Mouse (Mus musculus) midbrain, embryonic 12.5 days (tissue): Measurements from ENCODE around the gene Sema4d. TPM values are rescaled to one million over a fixed set of nuclear protein-coding genes. Genes with fewer than 3 reads are reported as not detected.

Source experiments
- ATAC-seq: fragments of 200-750 bp; cut with Nextera tagmentation; 2 replicates; pipeline ENCODE4 v1.8.0; 2017; ENCODE audit warnings: low read depth, moderate TSS enrichment, moderate library complexity; ENCODE audit not compliant: low FRiP score
- H3K27ac ChIP-seq: fragments of 300-500 bp; sonication (generic); replicated peaks from 2 replicates; pipeline ENCODE4 v1.5.1; 2016; ENCODE audit warnings: mild to moderate bottlenecking
- H3K27me3 ChIP-seq: fragments of 300-500 bp; sonication (generic); 2 replicates; pipeline ENCODE4 v1.6.1; 2016; ENCODE audit warnings: mild to moderate bottlenecking
- H3K36me3 ChIP-seq: fragments of 300-500 bp; sonication (generic); 2 replicates; pipeline ENCODE4 v1.6.1; 2016
- H3K4me1 ChIP-seq: fragments of 300-500 bp; sonication (generic); 2 replicates; pipeline ENCODE4 v1.6.1; 2016
- H3K4me2 ChIP-seq: fragments of 300-500 bp; sonication (generic); replicated peaks from 2 replicates; pipeline ENCODE4 v1.6.1; 2016; ENCODE audit warnings: mild to moderate bottlenecking, moderate library complexity
- H3K4me3 ChIP-seq: fragments of 300-500 bp; sonication (generic); 2 replicates; pipeline ENCODE4 v1.5.1; 2016; ENCODE audit warnings: mild to moderate bottlenecking
- H3K9ac ChIP-seq: fragments of 300-500 bp; sonication (generic); replicated peaks from 2 replicates; pipeline ENCODE4 v1.6.1; 2016; ENCODE audit warnings: mild to moderate bottlenecking, moderate library complexity
- H3K9me3 ChIP-seq: fragments of 300-500 bp; sonication (generic); 2 replicates; pipeline ENCODE4 v1.6.1; 2016; ENCODE audit warnings: mild to moderate bottlenecking
- WGBS: fragments of 180-500 bp; shearing (Covaris S2); methylation state at CpG from one replicate; pipeline ENCODE4 v1.1.7; 2016; 5-methylcytosine and 5-hydroxymethylcytosine counted together
- polyA plus RNA-seq: library from polyadenylated mRNA; unstranded; fragments of >200 nt; fragmentation: Nextera tagmentation; extraction: Ambion mirVana; gene quantifications from 2 replicates; pipeline ENCODE4 v1.2.1, GENCODE M21; 2016

Sema4d gene
- polyA plus RNA-seq, 1 experiment from 2014 or later, result 4.9 TPM

DNA sequence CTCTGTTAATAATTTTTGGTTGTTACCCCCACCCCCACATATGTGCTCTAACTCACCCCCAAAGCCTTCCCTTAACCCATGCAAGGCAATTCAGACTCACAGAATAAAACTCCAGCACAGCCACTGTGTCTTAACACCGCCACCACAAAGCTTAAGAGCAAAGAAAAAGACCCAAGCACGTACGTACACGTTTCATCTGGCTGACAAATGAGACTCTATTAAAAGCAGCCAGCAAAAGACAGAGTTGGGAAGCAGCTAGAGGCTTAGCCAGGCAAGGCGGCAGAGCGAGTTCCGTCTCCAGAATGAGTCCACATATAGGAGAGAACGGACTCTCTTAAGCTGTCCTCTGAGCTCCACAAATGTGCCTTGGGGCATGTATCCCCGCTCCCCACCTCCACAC, 37.5 kb downstream of the Sema4d start:
- Histone ChIP-seq H3K4me1 (peaks cover 33% of the 10 kb centered on the region), H3K4me3 (no peak overlapping the region), H3K9ac (no peak overlapping the region), H3K27me3 (no peaks in the 10 kb centered on the region; the same call in 1 of the 2 replicates), H3K27ac (no peak overlapping the region), H3K36me3 (no peaks in the 10 kb centered on the region), H3K4me2 (no peak overlapping the region), H3K9me3 (no peaks in the 10 kb centered on the region)
- ATAC-seq, result no peak
- WGBS, result 75% methylated on average over 9 of the region's 9 CpGs

DNA sequence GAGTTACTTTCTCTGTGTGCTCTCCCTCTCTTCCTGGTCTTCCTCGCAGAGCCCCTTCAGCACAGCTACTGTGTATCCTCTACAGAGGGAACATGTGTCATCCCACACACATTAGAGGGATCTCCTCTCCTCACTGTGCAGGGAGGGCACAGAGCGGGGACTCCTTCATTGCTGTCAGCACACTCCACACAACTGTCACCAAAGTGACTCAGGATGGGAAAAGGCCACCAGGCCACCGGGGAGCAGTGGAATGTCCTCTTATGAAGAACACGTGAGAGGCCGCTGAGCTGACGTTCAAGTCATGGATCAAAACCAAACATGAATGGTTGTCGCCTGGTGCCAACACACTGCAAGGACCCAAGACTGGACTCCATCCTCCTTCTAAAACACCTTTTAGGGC, 38.0 kb downstream of the Sema4d start:
- no peak overlapping the region for H3K27ac ChIP-seq
- H3K9ac ChIP-seq, result no peak overlapping the region
- peaks cover 29% of the 10 kb centered on the region for H3K4me1 ChIP-seq
- WGBS, result 89% methylated on average over 7 of the region's 7 CpGs
- H3K4me2 ChIP-seq, result no peak overlapping the region
- no peak overlapping the region for H3K4me3 ChIP-seq
- ATAC-seq, result no peak
- H3K27me3 ChIP-seq, result no peaks in the 10 kb centered on the region; the same call in 1 of the 2 replicates
- no peaks in the 10 kb centered on the region for H3K9me3 ChIP-seq
- H3K36me3 ChIP-seq, result no peaks in the 10 kb centered on the region

DNA sequence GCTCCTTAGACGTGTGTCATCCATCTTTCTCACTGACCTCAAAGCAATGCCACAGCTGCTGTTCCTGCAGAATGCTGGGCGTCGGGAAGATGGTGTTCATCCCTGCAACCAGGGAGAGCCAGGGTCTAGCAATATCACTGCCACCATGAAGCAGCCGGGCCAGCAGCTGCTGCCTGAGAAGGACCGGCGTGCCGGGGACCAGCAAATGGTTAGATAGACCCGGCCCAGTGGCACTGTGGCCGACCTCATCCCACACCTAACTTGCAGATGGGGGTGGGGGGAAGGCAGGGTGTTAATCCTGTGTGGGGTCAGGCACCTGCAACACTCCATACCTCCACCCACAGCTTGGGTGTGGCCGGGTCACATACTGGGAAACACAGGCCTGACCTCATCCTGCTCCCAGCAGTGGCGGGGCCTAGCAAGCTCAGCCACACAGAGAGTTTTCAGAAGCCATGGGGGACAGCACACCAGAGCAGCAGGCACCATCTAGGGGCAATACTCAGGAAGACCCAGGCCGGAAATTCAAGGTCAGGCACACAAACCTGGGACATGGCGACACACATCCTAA, 38.9 kb downstream of the Sema4d start:
- no peaks in the 10 kb centered on the region for H3K36me3 ChIP-seq
- no peak overlapping the region for H3K27ac ChIP-seq
- no peak overlapping the region for H3K4me2 ChIP-seq
- no peak overlapping the region for H3K9ac ChIP-seq
- no peaks in the 10 kb centered on the region; the same call in 1 of the 2 replicates for H3K27me3 ChIP-seq
- no peak overlapping the region for H3K4me3 ChIP-seq
- H3K9me3 ChIP-seq, result no peaks in the 10 kb centered on the region
- peaks cover 29% of the 10 kb centered on the region for H3K4me1 ChIP-seq
- ATAC-seq, result no peak
- 75% methylated on average over 13 of the region's 13 CpGs for WGBS

DNA sequence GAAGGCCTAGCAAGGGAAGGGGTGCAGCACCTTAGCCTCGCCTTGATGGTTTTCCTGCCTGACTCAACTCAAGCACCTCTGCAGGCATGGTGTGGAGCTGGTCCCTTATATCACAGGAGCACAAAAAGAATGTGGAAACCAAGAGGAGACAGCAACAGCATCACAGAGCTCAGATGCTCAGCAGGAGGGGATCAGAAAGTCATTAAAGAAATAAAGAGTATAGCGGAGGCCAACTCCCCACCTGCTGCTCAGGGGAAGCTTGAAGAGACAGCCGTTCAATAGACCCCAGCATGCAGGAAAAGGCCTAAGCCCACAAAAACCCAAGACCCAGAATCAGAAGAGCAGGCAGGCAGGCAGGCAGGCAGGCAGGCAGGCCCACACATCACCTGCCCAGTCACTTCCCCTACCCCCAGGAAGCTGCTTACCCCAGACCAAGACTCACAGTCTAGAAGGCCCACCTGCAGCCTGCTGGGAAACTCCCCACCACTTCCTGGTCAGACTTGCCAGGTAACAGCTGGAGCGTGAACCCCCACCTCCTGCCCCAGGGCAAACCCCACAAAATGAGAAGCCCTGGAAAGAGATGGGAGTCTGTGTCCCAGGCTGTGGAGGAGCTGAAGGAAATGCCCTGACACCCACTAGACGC, 39.6 kb downstream of the Sema4d start:
- peak overlapping the region; percentile 39; the same call in 1 of the 2 replicates for H3K27ac ChIP-seq
- H3K27me3 ChIP-seq, result no peaks in the 10 kb centered on the region; the same call in 1 of the 2 replicates
- no peak overlapping the region for H3K4me3 ChIP-seq
- 0 out of 2 replicates have a peak overlapping the region, but pooled peaks have one; percentile 9 for H3K4me2 ChIP-seq
- ATAC-seq, result no peak
- H3K9me3 ChIP-seq, result no peaks in the 10 kb centered on the region
- 34% methylated on average over 5 of the region's 5 CpGs for WGBS
- no peaks in the 10 kb centered on the region for H3K36me3 ChIP-seq
- H3K4me1 ChIP-seq, result peaks cover 29% of the 10 kb centered on the region
- H3K9ac ChIP-seq, result no peak overlapping the region

DNA sequence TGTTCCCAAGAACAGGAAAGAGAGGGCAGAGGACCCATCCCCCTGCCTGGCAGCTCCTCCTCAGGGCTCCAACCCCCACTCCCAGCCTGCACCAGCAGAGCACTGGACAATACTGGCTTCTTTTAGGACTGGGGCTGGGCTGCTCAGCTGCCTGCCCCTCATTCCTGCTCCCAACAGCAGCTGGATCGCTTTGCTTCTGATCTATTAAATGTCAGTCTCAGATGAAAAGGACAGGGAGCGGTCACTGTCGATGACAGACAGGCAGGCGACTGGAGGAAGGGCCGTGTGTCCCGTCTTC, 40.4 kb downstream of the Sema4d start:
- H3K4me2 ChIP-seq, result 0 out of 2 replicates have a peak overlapping the region, but pooled peaks have one; percentile 9
- H3K9ac ChIP-seq, result no peak overlapping the region
- peaks cover 33% of the 10 kb centered on the region for H3K4me1 ChIP-seq
- WGBS, result 5% methylated on average over 6 of the region's 6 CpGs
- no peaks in the 10 kb centered on the region for H3K36me3 ChIP-seq
- ATAC-seq, result peak; percentile 53; the same call in 1 of the 2 replicates
- no peaks in the 10 kb centered on the region for H3K9me3 ChIP-seq
- H3K27ac ChIP-seq, result peak overlapping the region; percentile 39
- H3K4me3 ChIP-seq, result no peak overlapping the region
- H3K27me3 ChIP-seq, result no peaks in the 10 kb centered on the region; the same call in 1 of the 2 replicates

DNA sequence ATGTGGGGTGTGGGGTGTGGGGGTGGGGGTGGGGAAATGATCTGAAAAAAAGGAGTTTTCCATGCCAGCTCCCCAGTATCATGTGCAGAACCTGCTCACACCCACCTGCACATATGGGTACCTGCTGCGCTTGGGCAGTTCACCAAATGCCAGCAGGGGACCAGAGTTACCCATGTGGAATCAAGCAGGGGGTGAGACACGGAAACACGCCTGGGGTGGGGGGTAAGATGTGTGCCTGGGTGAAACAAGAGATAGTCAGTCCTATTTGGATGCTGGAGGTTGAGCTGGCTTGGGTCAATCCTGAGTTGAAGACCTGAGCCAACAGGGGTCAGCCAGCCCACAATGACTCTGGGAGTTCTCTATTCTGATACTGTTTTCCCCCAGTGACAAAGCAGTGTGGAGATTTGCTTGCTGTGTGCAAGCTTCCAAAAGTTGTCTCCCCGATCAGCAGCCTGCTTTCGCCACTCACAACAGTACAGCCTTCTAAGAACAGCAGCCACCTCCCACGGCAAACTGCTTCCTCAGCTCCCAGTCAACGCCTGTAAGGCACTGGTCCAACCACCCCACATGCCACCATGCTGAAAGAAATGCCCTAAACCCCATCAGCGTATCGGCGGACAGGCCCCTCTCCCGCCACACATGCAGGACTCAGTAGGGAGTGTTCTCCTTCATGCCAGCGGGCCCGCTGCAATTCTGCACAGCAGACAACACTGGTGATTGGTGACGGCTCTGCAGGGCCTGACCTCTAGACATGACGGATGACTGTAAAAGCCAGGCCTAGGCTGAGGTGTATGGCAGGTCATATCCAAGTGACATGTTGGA, 41.0 kb downstream of the Sema4d start:
- Histone ChIP-seq H3K27ac (peak overlapping the region; percentile 39; the same call in 1 of the 2 replicates), H3K9ac (no peak overlapping the region), H3K4me3 (no peak overlapping the region), H3K4me1 (peaks cover 35% of the 10 kb centered on the region), H3K9me3 (no peaks in the 10 kb centered on the region), H3K36me3 (no peaks in the 10 kb centered on the region), H3K27me3 (no peaks in the 10 kb centered on the region; the same call in 1 of the 2 replicates), H3K4me2 (no peak overlapping the region)
- 51% methylated on average over 15 of the region's 15 CpGs for WGBS
- ATAC-seq, result peak; percentile 25; the same call in 1 of the 2 replicates

DNA sequence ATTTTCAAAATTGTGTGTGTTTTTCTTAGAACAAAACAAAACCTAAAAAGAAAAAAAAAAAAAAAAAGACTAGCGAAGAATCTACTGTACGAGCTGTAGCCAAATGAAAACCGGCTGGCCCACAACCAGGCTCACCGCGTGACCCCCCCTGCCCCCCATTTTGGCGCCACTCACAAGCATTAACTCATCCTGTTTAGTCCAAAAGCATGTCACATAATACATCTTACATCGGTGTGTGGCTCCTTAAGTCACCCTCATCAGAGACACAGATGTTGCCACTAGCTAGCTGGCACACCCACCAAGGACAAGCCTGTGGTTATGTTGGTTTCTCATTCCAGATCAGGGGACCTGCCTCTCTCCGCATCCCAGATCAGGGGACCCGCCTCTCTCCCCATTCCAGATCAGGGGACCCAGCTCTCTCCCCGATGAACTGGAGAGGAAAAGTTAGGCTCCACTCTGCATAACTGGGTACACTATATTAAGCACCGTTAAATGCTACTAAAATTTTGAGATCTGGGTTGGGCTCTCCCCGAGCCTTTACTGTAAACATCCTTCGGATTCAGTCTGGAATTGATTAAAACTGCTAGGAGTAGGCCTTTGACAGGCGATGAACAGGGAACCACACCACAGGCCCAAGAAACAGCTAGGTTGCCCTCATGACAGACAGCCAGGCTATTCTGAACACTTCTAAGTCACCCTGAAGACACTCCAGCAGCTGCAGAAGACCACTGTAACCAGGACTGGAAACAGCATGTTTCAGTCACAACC, 43.8 kb downstream of the Sema4d start:
- Histone ChIP-seq H3K9ac (no peak overlapping the region), H3K4me1 (peaks cover 33% of the 10 kb centered on the region), H3K27ac (no peak overlapping the region), H3K9me3 (no peaks in the 10 kb centered on the region), H3K36me3 (no peaks in the 10 kb centered on the region), H3K27me3 (no peaks in the 10 kb centered on the region; the same call in 1 of the 2 replicates), H3K4me2 (no peak overlapping the region), H3K4me3 (no peak overlapping the region)
- WGBS, result 87% methylated on average over 14 of the region's 14 CpGs
- no peak for ATAC-seq

DNA sequence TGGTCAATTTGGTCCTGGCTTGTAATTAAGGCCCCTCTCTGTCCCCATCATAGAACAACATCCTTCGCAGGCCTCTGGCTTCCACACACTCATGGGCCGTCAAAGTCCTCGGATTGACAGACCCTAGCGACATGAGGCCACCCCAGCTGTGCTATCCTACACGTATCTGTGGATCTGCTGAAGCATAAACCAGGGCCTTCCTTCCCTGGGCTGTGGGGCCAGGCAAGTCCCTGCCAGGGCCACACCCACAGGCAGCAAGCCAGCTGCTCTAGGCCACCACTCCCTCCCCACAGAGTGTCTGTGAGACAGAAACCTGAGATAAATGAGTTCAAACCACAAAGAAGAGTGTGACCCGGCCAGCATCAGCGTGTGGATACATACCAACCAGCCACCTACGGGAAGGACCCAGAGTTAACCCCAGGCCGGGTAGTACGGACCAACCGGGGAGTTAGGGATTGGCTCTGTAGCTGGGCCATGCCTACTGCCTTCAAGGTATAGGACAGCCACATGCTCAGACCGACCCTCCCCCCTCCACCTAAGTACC, 45.5 kb downstream of the Sema4d start:
- WGBS, result 81% methylated on average over 12 of the region's 12 CpGs
- no peak overlapping the region for H3K27ac ChIP-seq
- H3K4me2 ChIP-seq, result no peak overlapping the region
- no peak for ATAC-seq
- H3K36me3 ChIP-seq, result no peaks in the 10 kb centered on the region
- no peaks in the 10 kb centered on the region for H3K9me3 ChIP-seq
- no peak overlapping the region for H3K9ac ChIP-seq
- no peak overlapping the region for H3K4me3 ChIP-seq
- peaks cover 20% of the 10 kb centered on the region for H3K4me1 ChIP-seq
- H3K27me3 ChIP-seq, result no peaks in the 10 kb centered on the region; the same call in 1 of the 2 replicates

DNA sequence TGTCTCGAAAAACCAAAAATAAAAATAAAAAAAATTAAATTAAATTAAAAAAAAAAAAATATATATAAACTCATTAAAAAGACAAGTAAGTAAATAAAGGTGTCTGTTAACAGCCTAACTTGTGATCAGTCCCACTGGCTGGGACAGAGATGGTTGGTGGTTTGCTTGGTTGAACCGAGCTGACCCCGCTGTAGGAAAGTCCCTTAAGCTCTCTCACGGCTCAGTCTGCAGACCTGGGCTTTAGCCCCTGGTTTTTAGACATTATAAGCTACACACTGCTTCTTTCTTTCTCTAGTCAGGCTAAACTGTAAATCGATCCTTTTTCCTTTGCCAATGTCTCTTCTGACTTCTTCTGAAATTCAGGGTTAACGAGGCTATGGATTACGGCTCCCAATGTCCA, 46.5 kb downstream of the Sema4d start:
- Histone ChIP-seq H3K9me3 (no peaks in the 10 kb centered on the region), H3K27ac (no peak overlapping the region), H3K27me3 (no peaks in the 10 kb centered on the region), H3K4me3 (no peak overlapping the region), H3K4me2 (no peak overlapping the region), H3K9ac (no peak overlapping the region), H3K36me3 (no peaks in the 10 kb centered on the region), H3K4me1 (peaks cover 11% of the 10 kb centered on the region; the same call in 1 of the 2 replicates)
- 81% methylated on average over 7 of the region's 7 CpGs for WGBS
- ATAC-seq, result no peak

DNA sequence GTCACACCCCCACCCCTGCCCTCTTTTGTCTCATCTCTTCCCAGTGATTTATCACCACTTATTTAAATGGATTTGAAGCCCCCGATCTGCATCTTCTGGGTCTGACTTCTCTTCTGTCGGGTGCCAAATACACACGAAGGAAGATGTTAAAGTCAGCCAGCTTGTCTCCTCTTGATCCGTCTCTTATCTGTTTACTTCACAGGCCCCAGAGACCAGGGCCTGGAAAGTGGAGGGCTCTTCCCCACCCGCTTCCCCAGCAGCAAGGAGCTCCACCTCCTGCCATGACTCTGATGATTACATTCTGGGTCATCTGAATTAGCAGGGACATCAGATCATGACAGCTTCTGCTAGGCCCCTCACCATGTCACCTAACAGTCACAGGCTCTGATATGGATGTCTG, 47.7 kb downstream of the Sema4d start:
- Histone ChIP-seq H3K27ac (no peak overlapping the region), H3K36me3 (no peaks in the 10 kb centered on the region), H3K4me3 (no peak overlapping the region), H3K9ac (no peak overlapping the region), H3K27me3 (no peaks in the 10 kb centered on the region), H3K9me3 (no peaks in the 10 kb centered on the region), H3K4me1 (peaks cover 11% of the 10 kb centered on the region; the same call in 1 of the 2 replicates), H3K4me2 (no peak overlapping the region)
- 77% methylated on average over 5 of the region's 5 CpGs for WGBS
- ATAC-seq, result no peak

DNA sequence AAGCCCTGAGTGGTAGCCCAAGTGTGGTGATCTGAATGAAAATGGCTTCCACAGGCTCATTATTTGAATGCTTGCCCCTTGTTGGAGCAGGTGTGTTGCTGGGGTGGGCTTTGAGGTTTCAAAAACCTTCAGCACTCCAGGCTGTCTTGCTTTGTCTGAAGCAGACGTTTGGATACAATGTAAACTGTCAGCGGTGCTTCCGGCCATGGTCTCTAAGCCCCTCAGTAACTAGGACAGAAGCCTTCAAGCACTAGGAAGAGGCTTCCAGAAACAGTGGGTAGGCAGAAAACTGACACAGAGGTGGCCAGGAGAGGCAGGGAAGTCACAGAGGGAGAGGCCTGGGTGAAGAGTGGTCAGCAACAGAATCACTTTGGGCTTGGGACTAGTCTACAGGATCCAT, 49.7 kb downstream of the Sema4d start:
- Histone ChIP-seq H3K4me2 (no peak overlapping the region), H3K27ac (no peak overlapping the region), H3K9ac (no peak overlapping the region), H3K27me3 (no peaks in the 10 kb centered on the region), H3K4me3 (no peak overlapping the region), H3K36me3 (no peaks in the 10 kb centered on the region), H3K4me1 (peaks cover 13% of the 10 kb centered on the region; the same call in 1 of the 2 replicates), H3K9me3 (no peaks in the 10 kb centered on the region)
- ATAC-seq, result no peak
- WGBS, result 72% methylated on average over 3 of the region's 3 CpGs
